In the genomic region with DNA sequence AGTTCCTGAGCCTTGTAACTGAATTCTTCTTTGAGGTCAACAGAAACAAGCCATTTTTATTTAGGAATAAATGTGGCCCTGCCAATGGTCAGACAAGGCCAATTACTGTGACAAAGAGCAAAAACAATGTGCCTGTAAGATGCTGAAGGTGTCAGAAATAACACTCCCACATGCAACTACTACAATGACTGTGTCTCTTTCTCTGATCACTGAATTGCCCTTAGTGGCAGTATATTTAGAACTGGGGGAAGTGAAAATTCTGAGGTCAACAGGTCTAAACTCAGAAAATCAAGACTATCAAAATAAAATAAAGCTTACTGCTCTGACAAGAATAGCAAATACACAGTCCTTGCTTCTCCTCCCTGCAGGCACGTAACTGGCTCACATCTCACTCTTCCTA, we compare ENCODE assay signal across 15 mouse cellular contexts.
"Had no signal": no experiment of that assay in that cellular context is flagged by ENCODE, and none has a peak within 500 bp of the region (broad histone marks: within the 10 kb centered on the region; RNA-seq: fewer than 3 reads in every experiment).

No protein-coding gene starts in this region.

- H3K9ac ChIP-seq: lung, embryonic 14.5 days; midbrain, embryonic 12.5 days; neural tube, embryonic 13.5 days; neural tube, embryonic 15.5 days had no signal

- H3K9me3 ChIP-seq: midbrain, embryonic 10.5 days; midbrain, embryonic 12.5 days; neural tube, embryonic 13.5 days; neural tube, embryonic 15.5 days had no signal

- H3K36me3 ChIP-seq: midbrain, embryonic 10.5 days; midbrain, embryonic 12.5 days; neural tube, embryonic 15.5 days had no signal

- H3K27me3 ChIP-seq: midbrain, embryonic 12.5 days; neural tube, embryonic 13.5 days; neural tube, embryonic 15.5 days had no signal

- H3K4me1 ChIP-seq: midbrain, embryonic 10.5 days; midbrain, embryonic 12.5 days; neural tube, embryonic 13.5 days; neural tube, embryonic 15.5 days had no signal

- DNase-seq: lung, adult 18-20 months; lung, embryonic 14.5 days; lung, postnatal 10 days; lung, postnatal 4 days; midbrain, embryonic 14.5 days; right cerebral cortex, postnatal 14 days; thymus, adult 18-20 months; thymus, postnatal 14 days; thymus, postnatal 36 days had no signal

- H3K4me3 ChIP-seq: midbrain, embryonic 10.5 days; midbrain, embryonic 12.5 days; myocyte; neural tube, embryonic 13.5 days; neural tube, embryonic 15.5 days had no signal

- H3K27ac ChIP-seq: midbrain, embryonic 10.5 days; midbrain, embryonic 12.5 days; neural tube, embryonic 13.5 days; neural tube, embryonic 15.5 days had no signal

- H3K4me2 ChIP-seq: lung, embryonic 14.5 days; midbrain, embryonic 12.5 days; neural tube, embryonic 13.5 days; neural tube, embryonic 15.5 days had no signal

- ATAC-seq: midbrain, embryonic 16.5 days had no signal
